Mouse (Mus musculus) olfactory bulb, adult 2 months (tissue): ENCODE measurements around the gene Dpp10.

Experiments
- CTCF ChIP-seq: fragments of 200-500 bp; IDR thresholded peaks from 2 replicates; pipeline ENCODE4 v1.5.1; 2012; ENCODE audit warnings: low read depth, mild to moderate bottlenecking, low read length, moderate library complexity; ENCODE audit not compliant: insufficient read depth
- POLR2A ChIP-seq: fragments of 200-500 bp; IDR thresholded peaks from 2 replicates; pipeline ENCODE4 v1.6.1; 2012; ENCODE audit warnings: mild to moderate bottlenecking, low read depth, low read length, moderate library complexity; ENCODE audit not compliant: insufficient read depth

DNA sequence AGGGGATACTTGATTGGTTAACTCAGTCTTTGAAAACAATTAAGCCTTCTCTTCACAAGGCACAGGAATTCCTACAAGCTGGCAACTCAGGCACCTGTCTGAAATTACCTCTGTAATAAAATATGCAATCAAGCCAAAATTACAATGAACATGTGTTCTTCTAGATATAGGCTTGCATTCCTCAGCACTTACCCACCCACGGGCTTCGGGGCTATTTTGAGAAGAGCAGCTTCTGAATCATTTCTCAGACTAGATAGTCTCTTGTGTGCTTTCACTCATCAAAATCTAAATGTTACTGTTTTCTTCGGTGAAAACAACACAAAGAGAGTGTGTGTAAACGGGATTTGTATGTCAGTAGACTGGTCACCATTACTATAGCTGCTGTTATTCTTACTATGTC, 144.1 kb downstream of the Dpp10 start:
- TF ChIP-seq POLR2A (no peak), CTCF (no peak)
